Mouse (Mus musculus): ENCODE results near the gene Rap1gap.

The Rap1gap gene

GRCm38 (mm10) chr4:137774013-137774412 is 109.5 kb downstream of the Rap1gap start:
- no peak for DNase-seq (ENCODE audit: low spot score in 2 of 2)

GRCm38 (mm10) chr4:137774505-137774904 is 110.0 kb downstream of the Rap1gap start:
- DNase-seq (ENCODE audit: low spot score in 2 of 2) = no peak

- no peak for DNase-seq (ENCODE audit: low spot score in 2 of 2)
These were observed 113.3 kb downstream of the Rap1gap start for GRCm38 (mm10) chr4:137777866-137778265.

- no peak for DNase-seq (ENCODE audit: low spot score in 2 of 2)
These were observed 114.1 kb downstream of the Rap1gap start for GRCm38 (mm10) chr4:137778397-137779184.

All from urinary bladder, adult 18-20 months (tissue).